Comparison of ENCODE assay signal across 22 mouse cellular contexts in genomic region chr5:62622848-62623479, GRCm38 (mm10).
DNase-seq lines count a peak whose midpoint lies in the region; ATAC-seq lines count a peak whose summit lies in the region.
"Had no signal": no experiment of that assay in that cellular context is flagged by ENCODE, and none has a peak within 500 bp of the region (broad histone marks: within the 10 kb centered on the region; RNA-seq: fewer than 3 reads in every experiment).

No protein-coding gene starts in this region.

- no peak overlapping the region for H3K4me2 ChIP-seq in kidney, embryonic 16.5 days (replicated peaks; ENCODE audit: low read depth, low read length)
- H3K4me2 ChIP-seq in liver, embryonic 16.5 days (ENCODE audit: low read depth, low read length): no peak overlapping the region
- no peak overlapping the region for H3K4me2 ChIP-seq in liver, embryonic 11.5 days
- H3K4me2 ChIP-seq: embryonic facial prominence, embryonic 13.5 days; forebrain, embryonic 12.5 days; heart, embryonic 11.5 days; heart, embryonic 15.5 days had no signal

- H3K9ac ChIP-seq in kidney, embryonic 16.5 days (replicated peaks; ENCODE audit: low read length): no peak overlapping the region
- H3K9ac ChIP-seq in liver, embryonic 16.5 days (ENCODE audit: low read depth, low read length): no peak overlapping the region
- H3K9ac ChIP-seq in liver, embryonic 11.5 days (ENCODE audit: low read depth, low read length): no peak overlapping the region
- H3K9ac ChIP-seq: embryonic facial prominence, embryonic 13.5 days; forebrain, embryonic 12.5 days; heart, embryonic 15.5 days had no signal

- H3K4me1 ChIP-seq in kidney, embryonic 16.5 days (ENCODE audit: insufficient read depth, low read length): no peaks in the 10 kb centered on the region
- H3K4me1 ChIP-seq in liver, embryonic 16.5 days (ENCODE audit: control insufficient read depth, low read depth, low read length): no peaks in the 10 kb centered on the region
- H3K4me1 ChIP-seq in liver, embryonic 11.5 days (replicated peaks; ENCODE audit: control insufficient read depth, insufficient read depth, low read length): no peaks in the 10 kb centered on the region
- H3K4me1 ChIP-seq: embryonic facial prominence, embryonic 13.5 days; forebrain, embryonic 12.5 days; heart, embryonic 15.5 days had no signal

- ATAC-seq in kidney, embryonic 16.5 days (ENCODE audit: low FRiP score, low TSS enrichment): no peak
- peak; percentile 50; the same call in 1 of the 2 replicates for ATAC-seq in liver, embryonic 16.5 days (ENCODE audit: low read depth)
- ATAC-seq in liver, embryonic 11.5 days (replicated peaks; ENCODE audit: low FRiP score): no peak
- ATAC-seq: activated CD4-positive, CD25-positive, alpha-beta regulatory T cell, adult 4 months; forebrain, embryonic 16.5 days; Patski had no signal

- no peaks in the 10 kb centered on the region for H3K36me3 ChIP-seq in kidney, embryonic 16.5 days (ENCODE audit: insufficient read depth, low read length)
- H3K36me3 ChIP-seq in liver, embryonic 16.5 days (ENCODE audit: control insufficient read depth, insufficient read depth): no peaks in the 10 kb centered on the region
- H3K36me3 ChIP-seq in liver, embryonic 11.5 days (ENCODE audit: control insufficient read depth, insufficient read depth, low read length): no peaks in the 10 kb centered on the region
- H3K36me3 ChIP-seq: embryonic facial prominence, embryonic 13.5 days; forebrain, embryonic 12.5 days; heart, embryonic 15.5 days had no signal

- no peaks in the 10 kb centered on the region for H3K27me3 ChIP-seq in kidney, embryonic 16.5 days (ENCODE audit: insufficient read depth, low read length)
- H3K27me3 ChIP-seq in liver, embryonic 16.5 days (ENCODE audit: control insufficient read depth, insufficient read depth, low read depth, low read length): no peaks in the 10 kb centered on the region
- H3K27me3 ChIP-seq in liver, embryonic 11.5 days (replicated peaks; ENCODE audit: control insufficient read depth, insufficient read depth, low read length): no peaks in the 10 kb centered on the region
- H3K27me3 ChIP-seq: CH12.LX; embryonic facial prominence, embryonic 13.5 days; forebrain, embryonic 12.5 days; heart, embryonic 15.5 days; Patski had no signal

- no peaks in the 10 kb centered on the region for H3K9me3 ChIP-seq in kidney, embryonic 16.5 days (ENCODE audit: low read length)
- H3K9me3 ChIP-seq in liver, embryonic 16.5 days (replicated peaks; ENCODE audit: control insufficient read depth, low read length): no peaks in the 10 kb centered on the region
- no peaks in the 10 kb centered on the region for H3K9me3 ChIP-seq in liver, embryonic 11.5 days (ENCODE audit: control insufficient read depth, low read length)
- H3K9me3 ChIP-seq: embryonic facial prominence, embryonic 13.5 days; forebrain, embryonic 12.5 days; heart, embryonic 15.5 days had no signal

- H3K4me3 ChIP-seq in kidney, embryonic 16.5 days (ENCODE audit: low read length): no peak overlapping the region
- H3K4me3 ChIP-seq in liver, embryonic 16.5 days (ENCODE audit: low read depth, low read length): no peak overlapping the region
- no peak overlapping the region for H3K4me3 ChIP-seq in liver, embryonic 11.5 days (ENCODE audit: low read depth, low read length)
- H3K4me3 ChIP-seq: embryonic facial prominence, embryonic 13.5 days; forebrain, embryonic 12.5 days; heart, adult 2 months; heart, embryonic 15.5 days had no signal

- no peak overlapping the region for H3K27ac ChIP-seq in kidney, embryonic 16.5 days (ENCODE audit: low read length)
- H3K27ac ChIP-seq in liver, embryonic 16.5 days (ENCODE audit: low read length): no peak overlapping the region
- no peak overlapping the region for H3K27ac ChIP-seq in liver, embryonic 11.5 days (ENCODE audit: low read depth, low read length)
- H3K27ac ChIP-seq: embryonic facial prominence, embryonic 13.5 days; forebrain, embryonic 12.5 days; heart, adult 2 months; heart, embryonic 15.5 days had no signal

- DNase-seq in kidney, postnatal 14 days: peak; percentile 11
- no peak for DNase-seq in liver, embryonic 11.5 days (ENCODE audit: low spot score)
- DNase-seq in lung, postnatal 36 days: peak; percentile 31
- no peak for DNase-seq in lung, postnatal 4 days
- no peak for DNase-seq in frontal cortex, adult 2 months (ENCODE audit: extremely low spot score in 1 of 2, low spot score in 1 of 2)
- DNase-seq: adrenal gland, postnatal 14 days; cerebellum, adult 11-12 months; cerebellum, adult 9-10 months; cerebellum, postnatal 36 days; gastrocnemius, postnatal 14 days; heart, adult 2 months; heart, postnatal 14 days had no signal

- WGBS in kidney, embryonic 16.5 days: 75% methylated on average over 11 of the region's 11 CpGs
- 61% methylated on average over 11 of the region's 11 CpGs for WGBS in liver, embryonic 16.5 days (ENCODE audit: insufficient replicate concordance)
- WGBS in liver, embryonic 11.5 days: 88% methylated on average over 11 of the region's 11 CpGs

Comparison
In these comparisons a context has a peak if more than half of its experiments do, and no peak if none do; other contexts are left out.
1. DNase-seq: peak in kidney, postnatal 14 days (single experiment) and lung, postnatal 36 days (single experiment); none in liver, embryonic 11.5 days (single experiment), lung, postnatal 4 days (0 of 2) and frontal cortex, adult 2 months (0 of 2).